Mouse (Mus musculus) G1E (cell line): Measurements from ENCODE around the gene Hipk4.

Source experiments
- CTCF ChIP-seq: IDR thresholded peaks from 2 replicates; pipeline ENCODE4 v1.5.1; 2012; ENCODE audit warnings: low read depth, low read length, inconsistent platforms, mixed read lengths
- GATA1 ChIP-seq: IDR thresholded peaks from 2 replicates; pipeline ENCODE4 v1.6.1; 2012; ENCODE audit warnings: borderline replicate concordance, low read length, inconsistent platforms, mixed read lengths
- TAL1 ChIP-seq: conservative IDR thresholded peaks from 2 replicates; pipeline ENCODE4 v1.6.1; 2012; ENCODE audit warnings: low read depth, low read length, inconsistent platforms, mixed read lengths

DNA sequence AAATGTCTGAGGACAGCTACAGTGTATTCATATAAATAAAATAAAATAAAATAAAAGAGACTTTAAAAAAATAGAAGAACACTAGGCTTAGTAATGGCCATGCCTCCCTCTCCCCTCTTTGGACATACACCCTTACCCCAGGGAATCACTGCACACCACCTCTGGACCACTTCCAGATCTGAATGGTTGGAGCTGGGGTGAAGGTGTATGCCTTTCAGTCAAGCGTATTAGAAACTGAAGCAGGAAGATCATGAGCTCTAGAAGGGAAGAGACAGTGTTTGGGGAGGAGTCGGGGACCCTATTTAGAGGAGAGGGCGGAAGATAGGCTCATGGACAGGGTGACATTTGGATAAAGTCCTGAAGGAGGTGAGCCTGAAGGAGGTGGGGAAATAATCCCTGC lies 42.6 kb upstream of the Hipk4 start:
- TF ChIP-seq CTCF (no peak), TAL1 (no peak), GATA1 (no peak)
